Mouse (Mus musculus) testis, postnatal 10 days (tissue): ENCODE data around the gene Litaf.
"Not testable (repeated sequence)": the region's sequence is repeated elsewhere in the genome, so short reads cannot be mapped to it uniquely, and the experiment has no call there.

Experiments
- DNase-seq: peaks from one replicate; pipeline ENCODE4 v3.0.0; 2021; ENCODE audit warnings: low spot score

Gene Litaf

DNA sequence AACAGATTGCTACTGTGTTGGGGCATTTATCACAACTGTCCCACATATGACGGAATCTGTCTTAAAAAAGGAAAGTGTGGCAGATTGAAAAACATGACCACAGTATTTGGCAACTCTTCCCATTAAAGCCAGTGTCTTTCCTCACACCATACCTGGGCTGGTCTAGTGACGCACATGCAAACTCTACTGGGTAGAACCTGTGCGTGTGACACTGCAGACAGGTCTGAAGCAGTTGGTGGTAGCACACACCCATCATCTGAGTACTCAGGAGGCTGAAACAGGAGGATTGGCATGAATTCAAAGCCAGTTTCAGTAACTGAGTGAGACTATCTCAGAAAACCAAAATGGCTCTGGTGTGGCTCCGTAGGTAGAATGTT lies 43.9 kb downstream of the Litaf start:
- no peak for DNase-seq

DNA sequence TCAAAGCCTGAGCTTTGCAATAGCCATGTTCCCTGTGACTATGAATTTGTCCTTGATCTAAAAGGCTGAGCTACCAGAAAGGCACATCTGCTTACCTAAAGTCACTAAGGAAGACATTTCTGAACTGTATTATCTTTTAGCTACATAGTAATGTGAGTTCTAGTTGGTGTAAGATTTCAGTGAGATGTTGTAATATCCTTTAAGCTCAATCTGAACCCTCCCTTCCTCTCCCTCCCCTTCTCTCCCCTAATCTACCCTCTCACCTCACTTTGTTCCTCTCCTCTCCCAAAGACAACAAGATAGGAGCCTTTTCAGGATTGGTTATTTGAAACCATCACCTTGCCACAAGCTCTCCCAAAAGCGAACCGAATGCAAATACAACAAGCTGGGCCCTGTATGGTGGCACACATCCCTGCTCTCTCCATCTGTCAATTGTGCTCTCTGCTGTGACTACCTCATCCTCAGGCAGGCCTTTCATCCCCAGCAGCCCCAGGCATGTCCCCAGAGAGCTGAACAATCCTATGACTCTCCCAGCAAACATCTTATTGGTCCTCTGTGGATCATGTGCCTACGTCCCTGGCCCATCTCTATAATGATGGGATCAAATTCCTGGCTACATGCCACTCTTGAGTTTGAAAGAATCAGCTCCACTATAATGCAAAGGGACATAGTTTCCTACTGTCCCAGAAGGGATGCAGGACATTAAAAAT lies 44.4 kb downstream of the Litaf start:
- no peak for DNase-seq

DNA sequence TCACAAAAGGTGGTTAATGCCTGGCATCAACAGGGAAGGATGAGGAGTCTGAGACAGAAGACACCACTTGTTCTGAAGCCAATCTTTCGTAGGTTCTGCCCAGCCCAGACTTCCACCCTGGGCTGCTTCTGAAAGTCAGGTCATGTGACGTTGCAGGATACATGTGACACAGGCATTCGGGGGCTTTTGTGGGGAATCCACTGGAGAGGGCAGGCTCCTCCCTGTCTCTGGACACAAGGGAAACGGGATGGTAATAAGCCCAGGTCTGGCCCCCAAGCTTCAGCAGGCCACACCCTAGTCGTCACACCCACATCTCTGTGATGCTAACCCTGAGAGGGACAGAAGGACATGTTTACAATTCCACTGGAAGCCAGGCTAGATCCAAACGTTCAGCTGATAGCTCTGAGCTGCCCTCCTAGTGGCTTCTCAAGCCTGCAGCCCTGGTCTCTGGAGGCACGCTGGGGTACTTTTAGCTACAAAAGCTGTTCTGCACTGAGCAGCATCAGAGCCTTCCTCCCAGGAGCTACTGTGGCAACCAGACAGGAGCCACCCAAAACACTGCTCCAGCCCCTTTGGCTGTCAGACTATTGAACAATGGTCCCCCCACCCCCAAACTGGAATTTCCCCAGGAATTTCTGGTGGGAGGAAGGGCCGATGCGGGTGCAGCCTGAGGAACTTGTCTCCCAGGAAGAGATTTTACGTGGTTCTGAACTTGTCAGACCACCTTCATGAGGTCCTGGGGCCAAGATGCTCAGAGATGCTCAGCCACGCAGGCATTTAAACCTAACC lies 48.0 kb downstream of the Litaf start:
- no peak for DNase-seq

DNA sequence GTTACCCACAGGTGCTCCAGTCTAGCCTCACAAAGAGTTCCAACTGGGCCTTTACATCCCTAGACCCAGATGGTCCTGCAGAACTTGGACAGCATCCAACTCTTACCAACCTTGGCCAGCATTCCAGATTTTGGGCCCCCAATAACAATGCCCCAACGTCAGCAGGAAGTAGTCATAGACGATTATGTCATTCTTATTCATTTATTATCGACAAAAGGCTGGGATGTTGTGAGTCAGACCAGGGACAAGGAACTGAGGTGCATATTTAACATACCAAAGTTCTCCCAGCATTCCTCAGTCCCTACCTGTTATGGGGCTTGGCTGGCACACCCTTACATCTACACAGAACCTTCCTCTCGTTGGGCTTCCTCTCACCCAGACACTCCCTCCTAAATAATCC lies 49.6 kb downstream of the Litaf start:
- no peak for DNase-seq

DNA sequence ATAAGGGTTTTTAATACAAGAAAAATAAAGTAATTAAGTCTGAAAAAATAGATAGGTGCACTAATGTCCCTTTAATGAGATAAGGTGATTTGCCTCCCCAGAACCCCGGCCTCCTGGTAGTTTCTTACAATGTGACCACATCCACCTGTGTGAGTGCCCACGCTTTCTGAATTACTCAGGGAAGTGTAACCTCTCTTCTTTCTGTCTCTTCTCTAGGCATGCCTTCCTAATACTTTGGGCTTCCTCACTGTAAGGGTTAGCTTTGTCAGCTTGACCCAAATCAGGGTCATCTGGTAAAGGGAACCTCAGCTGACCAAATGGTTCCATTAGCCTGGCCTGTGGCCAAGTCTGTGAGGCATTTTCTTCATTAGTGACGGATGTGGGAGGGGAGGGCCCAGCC lies 51.5 kb downstream of the Litaf start:
- DNase-seq: no peak

DNA sequence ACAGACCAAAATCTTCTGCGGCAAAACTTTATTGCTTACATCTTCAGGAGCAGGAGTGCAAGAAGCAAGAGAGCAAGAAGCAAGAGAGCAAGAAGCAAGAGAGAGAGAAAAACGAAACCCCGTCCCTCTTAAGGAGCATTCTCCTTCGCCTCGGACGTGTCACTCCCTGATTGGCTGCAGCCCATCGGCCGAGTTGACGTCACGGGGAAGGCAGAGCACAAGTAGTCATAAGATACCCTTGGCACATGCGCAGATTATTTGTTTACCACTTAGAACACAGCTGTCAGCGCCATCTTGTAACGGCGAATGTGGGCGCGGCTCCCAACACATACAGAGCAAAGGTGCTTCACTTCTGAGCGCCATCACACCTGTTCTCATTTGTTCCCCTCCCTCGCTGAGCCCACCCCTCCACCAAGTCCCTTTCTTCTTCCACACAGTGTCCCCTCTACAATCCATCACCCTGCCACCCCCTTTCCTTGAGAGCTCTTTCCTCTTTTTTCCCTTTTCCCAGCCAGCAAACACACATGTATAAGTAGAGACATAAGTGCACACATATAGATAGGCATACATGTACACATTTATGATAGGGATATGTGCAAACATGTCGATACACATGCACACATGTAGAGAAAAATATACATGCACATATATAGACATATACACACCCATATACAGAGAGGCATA lies 52.4 kb downstream of the Litaf start:
- DNase-seq: not testable (repeated sequence)

DNA sequence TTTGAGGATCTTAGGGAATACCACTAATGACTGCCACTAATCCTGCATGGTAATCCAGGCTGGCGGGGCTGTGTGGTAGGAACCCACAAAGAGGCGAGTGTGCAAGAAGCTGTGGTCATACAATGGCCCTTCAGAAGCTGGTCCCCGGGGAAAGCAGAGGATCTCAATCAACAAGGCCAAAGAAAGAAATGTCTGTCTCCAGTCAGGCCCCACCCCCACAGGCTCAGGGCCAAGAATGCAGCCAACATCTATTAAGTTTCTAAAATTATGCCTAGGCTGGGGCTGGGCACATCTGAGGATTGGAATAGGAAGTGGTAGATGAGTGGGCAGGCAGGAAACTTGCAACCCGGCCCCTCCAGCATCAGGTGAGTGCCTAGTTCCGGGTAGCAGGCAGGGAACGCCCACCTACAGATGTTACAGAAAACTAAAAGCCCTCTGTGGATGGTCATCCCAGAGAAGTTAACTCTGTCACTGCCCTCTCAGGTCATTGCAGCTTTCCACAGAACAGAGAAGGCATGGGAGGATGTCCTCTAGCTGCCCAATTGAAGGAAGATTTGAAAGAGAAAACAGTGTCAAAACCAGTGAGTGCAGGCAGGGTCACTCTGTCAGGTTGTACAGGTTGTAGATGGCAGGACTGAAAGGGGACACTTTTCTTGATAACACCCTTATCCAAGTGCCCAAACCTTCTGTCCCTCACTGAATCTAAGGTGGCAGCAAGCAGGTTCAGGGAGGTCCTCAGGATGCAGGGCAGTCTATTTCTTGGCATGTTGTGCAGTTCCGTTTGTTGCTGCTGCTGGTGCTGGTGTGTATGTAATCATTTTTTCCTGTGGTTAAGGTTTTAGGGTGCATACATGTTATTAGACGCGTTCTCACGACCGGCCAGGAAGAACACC lies 53.1 kb downstream of the Litaf start:
- peak; percentile 83 for DNase-seq

DNA sequence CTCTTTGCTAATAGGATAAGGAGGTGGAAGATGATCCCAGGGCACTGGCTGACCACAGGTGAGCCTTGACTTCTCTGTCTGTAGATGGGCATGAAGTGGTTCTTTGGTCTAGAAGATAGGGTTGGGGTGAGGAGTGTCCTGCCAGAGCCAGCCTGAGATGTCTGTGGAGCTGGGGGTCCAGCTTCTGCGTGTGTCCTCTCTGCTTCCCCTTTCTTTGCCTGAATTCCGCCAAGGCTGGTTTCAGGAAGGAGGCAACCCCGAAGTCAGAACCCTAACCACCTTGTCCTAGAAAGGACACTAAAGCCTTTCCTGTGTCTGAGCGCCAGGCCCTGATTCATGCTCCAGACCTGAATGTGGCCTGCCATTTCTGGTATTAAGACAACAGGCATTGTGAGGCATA lies 54.0 kb downstream of the Litaf start:
- DNase-seq: no peak

DNA sequence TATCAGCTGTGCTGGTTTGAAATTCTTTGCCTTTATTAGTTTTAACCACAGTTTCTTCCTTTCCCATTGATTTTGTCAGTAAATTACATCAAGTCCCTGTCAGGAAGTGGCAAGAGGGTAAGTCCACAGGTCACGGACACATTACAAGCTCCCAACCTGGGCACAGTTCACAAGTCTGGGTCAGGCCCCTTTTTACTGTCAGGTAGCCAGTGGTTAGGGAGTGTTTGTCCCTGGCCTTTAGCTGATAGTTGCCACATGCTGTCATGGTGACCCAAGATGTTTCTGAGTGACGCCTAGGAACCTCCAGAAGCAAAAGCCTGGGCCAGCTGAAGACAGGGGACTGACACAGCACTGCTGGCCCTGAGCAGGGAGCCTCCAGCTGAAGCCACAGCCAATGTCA lies 54.8 kb downstream of the Litaf start:
- DNase-seq: no peak

DNA sequence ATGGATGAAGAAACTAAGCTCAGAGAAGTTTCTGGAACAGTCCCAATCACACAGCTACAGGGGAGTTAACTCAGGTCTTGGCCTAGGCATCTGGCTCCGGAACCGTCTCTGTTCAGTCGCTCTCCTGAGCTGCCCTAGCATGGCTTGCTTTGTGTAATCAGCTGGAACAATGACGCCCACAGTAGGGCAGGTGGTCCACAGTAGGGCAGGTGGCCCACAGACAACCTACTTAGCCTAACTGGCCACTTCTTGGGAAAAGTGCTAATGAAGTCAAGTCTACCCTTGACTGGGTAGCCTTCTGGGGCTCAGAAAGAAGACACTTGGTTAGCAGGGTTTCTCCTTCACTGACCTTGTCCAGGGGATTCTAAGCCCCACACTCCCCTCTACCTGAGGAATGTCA lies 55.7 kb downstream of the Litaf start:
- DNase-seq: no peak

DNA sequence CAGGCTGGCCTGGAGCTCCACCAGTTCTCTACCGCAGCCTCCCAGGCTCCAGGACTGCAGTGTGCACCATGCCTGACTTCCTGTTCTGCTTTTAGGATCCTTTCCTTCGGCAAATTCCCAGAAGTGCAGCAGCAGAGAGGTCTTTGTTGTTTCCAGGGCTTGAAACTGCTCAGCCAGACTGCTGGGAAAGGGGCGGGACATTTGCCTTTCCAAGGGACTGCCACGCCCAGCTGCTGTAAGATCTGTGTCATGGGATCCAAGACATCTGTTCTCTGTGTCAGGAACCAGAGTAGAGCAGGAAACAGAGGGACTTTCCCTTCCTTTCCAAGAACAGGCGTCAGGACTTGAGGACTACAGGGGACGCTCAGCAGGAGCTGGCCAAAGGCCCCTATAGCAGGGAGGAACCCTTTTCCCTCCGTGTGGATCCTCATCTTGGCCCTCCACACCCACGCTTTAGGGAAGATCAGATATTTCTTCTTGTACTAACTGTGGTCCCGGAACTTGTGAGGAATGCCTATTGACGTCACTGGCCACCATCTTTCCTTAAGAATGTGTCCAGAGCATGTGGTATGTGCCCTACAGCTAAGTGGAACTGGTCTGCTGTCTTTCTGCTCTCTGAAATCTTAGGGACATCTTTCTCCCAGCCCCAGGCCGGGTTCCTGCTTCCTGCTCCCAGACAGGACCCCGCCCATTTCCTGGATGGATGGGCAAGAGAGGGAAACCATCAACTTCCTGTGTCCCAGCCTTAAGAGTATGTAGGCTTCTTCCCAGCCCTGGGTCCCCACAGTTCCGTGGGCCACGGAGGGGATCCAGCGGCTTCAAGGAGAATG lies 57.6 kb downstream of the Litaf start:
- peak; percentile 84 for DNase-seq

DNA sequence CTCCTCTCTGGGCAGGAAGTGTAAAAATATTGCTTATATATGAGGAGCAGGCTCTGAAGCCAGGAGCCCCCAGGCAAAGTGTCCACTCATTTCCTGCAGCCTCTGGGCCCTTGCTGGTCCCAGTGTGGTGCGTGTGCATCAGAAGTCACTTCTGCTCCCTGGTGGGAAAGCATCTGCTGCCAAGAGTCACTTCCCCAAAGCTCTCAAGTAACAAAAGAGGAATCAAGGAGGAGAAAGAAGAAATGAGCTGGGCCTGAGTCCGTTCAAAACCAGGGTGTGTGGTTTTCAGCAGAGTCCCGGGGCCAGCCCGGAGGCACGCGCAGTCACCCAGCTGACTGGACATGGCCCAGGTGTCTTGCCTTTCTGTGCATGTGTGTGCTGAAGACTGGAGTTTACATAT lies 59.9 kb downstream of the Litaf start:
- DNase-seq: no peak

DNA sequence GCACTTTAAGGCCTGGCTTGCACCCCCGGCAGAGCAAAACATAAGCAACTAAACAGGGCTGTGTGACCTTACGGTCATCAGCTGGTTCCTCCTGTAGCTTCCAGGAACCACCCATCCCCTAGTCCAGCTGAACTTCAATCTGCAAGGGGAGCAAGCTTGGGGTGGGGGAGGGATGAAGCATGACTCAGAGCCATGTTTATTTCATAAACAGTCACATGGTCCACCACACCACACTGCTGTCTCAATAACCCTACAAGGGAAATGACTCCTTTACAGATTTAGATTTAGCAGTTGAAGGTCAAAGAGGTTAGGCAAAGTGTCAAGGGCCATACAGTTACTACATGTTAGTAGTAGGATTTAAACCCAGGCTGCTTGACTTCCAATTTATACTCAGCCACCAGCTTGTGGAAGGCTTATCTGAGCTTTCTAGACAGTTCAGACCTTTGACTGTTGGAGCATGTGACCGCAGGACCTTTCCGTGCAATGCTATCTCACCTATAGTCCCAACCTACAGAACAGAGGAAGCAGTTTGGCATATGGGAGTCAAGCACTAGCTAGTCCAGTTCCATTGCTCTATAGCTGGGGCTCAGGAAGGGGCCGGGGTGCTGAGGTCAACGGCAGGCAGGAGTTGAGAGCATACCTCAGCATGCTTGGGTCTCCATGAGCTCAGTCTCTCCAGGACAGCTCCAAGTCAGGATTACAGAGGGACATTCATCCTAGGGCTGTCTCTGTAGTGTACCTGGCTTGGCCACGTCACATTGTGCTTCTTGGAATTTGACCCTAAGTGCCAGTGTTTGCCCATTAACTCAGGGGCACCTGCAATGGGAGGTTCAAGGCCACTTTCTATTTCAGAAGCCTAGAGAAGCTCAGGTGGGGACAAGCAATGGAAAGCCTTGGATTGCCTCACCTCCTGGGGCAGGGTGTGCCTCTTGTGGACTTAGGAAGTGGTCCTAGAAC lies 64.0 kb downstream of the Litaf start:
- no peak for DNase-seq

DNA sequence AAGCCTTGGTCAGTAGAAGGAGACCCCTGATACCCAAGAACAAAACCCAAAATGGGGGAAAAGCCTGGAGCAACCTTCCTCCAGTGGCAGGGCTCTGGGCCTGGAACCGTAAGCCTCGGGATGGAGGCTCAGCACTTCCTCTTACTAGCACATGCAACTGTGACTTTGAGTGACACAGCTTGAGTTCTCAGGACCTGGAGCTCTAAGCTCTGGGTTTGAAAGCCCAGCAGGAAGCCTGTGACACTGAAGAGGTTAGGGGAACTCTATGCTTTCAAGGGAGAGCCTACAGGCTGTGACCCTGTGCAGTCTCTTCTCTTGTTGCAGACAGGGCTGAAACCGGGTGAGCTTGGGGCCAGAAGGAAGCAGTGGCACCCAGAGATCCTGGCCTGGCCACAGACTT lies 66.1 kb downstream of the Litaf start:
- no peak for DNase-seq

DNA sequence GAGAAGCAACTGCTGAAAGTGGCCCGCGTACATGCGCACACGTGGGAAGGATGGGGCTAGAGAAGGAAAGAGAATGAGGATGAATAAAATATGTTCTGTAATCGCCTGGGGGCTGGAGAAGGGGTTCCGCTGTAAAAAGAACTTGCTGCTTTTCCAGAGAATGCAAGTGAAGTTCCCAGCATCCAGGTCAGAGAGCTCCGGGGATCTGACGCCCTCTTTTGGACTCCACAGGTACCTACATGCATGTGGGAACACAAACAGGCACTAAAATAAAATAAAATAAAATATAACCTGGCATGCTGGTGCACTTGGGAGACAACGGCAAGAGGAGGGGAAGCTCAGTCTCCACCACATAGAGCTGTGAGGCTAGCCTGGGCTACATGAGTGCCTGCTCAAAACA lies 67.7 kb downstream of the Litaf start:
- DNase-seq: no peak

DNA sequence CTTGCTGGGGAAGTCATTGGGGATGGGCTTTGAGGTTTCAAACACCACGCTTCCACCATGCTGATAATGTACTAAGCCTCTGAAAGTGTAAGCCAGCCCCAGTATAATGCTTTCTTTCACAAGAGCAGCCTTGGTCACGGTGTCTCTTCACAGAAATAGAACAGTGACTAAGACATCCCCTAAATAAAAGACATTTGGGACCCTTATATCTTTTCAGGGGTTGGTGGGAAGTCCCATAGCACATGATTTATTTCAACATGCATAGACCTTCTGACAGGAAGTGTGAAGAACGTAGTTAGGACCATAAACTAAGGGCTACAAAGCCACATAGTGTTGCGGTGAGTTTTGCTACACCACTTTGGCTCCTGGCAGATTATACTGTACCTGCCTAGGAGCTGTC lies 69.4 kb downstream of the Litaf start:
- no peak for DNase-seq

DNA sequence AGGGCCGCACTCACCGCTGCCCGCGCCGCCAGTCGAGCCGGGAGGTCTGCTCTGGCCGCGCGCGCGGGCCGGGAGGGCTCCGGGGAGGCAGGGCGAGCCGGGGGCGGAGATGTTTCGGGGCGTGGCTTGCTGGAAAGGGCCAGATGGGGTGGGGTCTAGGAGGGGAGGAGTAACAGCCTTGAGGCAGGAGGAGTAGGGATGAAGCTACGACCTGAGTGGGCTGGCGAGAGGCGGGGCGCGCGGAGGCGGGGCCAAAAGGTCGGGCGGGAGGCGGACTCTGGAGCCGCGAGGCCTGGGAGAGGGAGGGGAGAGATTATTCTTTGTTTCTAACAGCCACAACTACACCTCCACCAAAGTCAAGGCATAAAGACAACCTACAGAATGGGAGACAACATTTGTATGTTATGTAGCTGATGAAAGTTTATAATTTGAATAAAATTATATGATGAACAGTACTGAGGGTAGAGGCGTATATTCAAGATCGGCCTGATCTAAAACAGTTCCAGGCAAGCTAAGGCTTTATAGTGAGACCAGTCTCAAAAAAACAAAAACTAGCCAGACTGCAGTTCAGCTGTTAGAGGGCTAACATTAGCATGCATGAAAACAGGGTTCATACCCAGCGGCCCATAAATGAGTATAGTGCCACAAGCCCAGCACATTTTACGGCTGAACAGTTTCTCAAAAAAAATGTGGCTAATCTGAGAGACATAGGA lies 72.8 kb downstream of the Litaf start:
- peak; percentile 98 for DNase-seq

DNA sequence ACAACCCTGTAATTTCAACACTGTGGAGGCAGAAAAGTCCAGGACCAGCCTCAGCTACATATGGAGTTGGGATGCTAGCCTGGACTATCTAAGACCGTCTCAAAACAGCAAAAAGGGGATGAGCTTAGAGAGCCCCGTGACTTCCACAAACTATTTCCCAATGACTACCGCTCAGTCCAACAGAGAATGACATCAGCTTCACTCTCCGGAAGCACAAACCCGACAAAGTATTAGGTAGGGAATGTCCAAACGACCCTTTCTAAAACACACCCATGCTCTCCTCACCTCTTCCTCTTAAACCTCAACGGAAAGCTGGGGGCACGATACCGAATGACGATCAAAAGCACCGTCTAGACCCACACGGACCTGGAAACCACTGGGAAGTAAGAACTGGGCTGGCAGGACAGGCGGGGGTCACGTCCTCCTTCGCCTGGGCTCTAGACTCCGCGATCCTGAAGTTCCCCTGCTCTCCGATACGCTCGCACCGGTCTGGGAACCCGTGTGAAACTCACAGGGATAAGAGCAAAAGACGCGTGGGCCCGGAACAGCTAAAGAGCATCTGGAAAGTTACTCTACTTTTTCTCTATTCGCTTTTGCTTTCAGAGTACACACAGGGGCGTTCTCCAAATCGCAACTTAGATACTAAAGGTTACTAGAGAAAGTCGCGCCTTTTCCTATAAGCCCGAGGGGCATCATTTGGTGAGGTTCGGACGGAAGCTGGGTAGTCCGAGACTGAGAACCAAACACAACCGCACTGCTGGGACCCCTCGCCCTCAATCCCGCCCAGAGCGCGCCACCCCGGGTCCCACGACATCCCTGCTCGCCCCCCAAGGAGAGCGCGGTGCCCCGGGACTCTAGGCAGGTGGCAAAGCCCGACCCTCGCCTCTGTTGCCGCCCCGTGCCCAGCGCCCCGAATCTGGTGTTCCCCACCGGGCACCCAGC lies 73.6 kb downstream of the Litaf start:
- peak; percentile 67 for DNase-seq
